Mouse (Mus musculus): ENCODE data around the gene Vps35.

Vps35 gene

GRCm38 (mm10) chr8:85299434-85300077 is at the start of gene Vps35, which contains the start of gene Orc6:
Gene Vps35, minus strand, starts transcription at chr8:85299802.
Gene Orc6, plus strand, starts transcription at chr8:85299632.
- peak; percentile 98 for DNase-seq (ENCODE audit: low spot score)

DNA sequence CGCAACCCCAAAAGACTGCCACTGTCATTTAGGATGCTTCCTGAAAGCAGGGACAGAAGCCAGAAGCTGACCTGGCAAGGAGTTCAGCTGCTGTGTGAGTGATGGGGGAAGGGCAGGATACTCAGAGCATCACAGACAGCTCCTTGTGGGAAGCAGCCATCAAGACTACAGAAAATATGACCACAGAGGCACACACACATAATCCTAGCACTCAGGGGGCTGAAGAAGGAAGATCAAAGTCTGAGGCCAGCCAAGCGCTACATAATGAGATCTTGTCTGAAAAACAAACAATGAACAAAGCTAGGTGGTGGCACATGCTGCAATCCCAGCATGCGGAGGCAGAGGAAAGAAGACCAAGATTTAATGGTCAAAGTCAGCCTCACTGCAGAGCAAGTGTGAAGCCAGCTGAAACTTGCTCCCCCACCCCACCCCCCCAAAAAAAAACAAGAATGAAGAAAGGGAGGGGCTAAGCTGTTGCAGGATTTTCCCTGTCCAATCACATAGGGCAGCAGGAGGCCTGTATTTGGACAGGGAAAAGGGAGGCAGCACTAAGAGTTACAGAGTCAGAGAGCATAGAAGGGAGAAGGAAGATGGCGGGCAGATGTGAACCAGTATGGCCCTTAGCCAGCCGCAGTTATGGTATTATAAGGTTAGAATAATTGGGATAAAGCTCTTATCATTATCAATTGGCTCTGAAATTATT is 40.4 kb upstream of the Vps35 start:
- DNase-seq (ENCODE audit: low spot score) = no peak

- no peak for DNase-seq (ENCODE audit: low spot score)
Measured at GRCm38 (mm10) chr8:85337681-85338080, 38.1 kb upstream of the Vps35 start.

GRCm38 (mm10) chr8:85336211-85336933 is 36.8 kb upstream of the Vps35 start:
- no peak for DNase-seq (ENCODE audit: low spot score)

GRCm38 (mm10) chr8:85335105-85335504 is 35.5 kb upstream of the Vps35 start:
- no peak for DNase-seq (ENCODE audit: low spot score)

DNA sequence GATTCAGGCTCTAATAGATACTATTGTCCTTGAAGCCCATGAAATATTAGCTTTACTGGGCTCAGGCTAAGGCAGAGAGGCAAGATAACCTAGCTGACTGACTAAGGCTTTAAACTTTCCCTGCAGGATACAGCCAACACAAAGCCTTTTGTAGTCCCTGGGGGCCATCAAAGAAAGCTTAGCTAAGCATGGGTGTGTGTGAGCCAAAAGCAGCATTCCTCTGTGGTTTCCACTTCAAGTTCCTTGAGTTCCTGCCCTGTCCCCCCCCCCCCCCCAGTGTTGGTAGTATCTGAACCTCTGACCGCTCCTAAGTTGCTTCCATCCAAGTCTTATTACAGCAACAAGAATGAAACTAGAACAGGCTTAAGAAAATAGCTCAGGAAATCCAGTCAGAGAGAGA is 29.9 kb upstream of the Vps35 start:
- no peak for DNase-seq (ENCODE audit: low spot score)

DNA sequence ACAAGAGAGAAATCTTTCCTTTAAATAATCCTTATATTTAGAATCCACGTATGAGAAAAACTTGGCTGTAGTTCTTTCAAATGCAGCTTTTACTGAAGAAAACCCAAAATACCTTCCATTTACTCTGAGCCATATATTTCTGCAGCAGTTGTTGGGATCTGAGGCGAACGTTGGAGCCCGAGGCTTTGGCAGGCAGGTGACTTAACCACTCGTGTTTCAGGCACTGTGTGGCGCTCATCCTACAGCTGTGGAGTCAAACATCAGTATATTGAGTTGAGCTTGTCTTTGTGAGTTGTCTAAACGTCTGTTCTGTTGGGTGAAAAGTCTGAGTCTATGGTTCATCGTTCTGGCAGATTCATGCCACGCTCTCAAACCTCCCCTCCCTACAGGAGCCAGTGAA is 27.4 kb upstream of the Vps35 start:
- no peak for DNase-seq (ENCODE audit: low spot score)

GRCm38 (mm10) chr8:85323084-85323483 is 23.5 kb upstream of the Vps35 start:
- no peak for DNase-seq (ENCODE audit: low spot score)

DNA sequence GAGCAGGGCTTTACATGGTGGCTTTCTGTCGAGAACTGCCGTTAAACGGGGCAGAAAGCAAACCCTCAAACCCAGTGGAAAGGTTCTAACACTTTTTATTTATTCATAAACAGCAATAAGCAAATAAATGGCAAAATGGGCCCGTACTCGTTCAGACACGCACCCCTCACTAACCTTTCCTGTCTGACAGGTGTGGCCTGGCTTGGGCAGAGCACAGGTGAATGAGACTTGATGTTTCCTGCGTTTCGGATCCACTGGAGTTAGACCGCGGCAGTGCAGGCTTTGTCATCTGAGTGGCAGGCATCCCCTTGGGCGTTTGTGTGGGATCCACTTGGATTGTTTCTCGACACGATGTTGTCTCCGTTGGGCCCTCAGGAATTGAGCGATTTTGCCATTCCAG is 22.4 kb upstream of the Vps35 start:
- DNase-seq (ENCODE audit: low spot score) = no peak

DNA sequence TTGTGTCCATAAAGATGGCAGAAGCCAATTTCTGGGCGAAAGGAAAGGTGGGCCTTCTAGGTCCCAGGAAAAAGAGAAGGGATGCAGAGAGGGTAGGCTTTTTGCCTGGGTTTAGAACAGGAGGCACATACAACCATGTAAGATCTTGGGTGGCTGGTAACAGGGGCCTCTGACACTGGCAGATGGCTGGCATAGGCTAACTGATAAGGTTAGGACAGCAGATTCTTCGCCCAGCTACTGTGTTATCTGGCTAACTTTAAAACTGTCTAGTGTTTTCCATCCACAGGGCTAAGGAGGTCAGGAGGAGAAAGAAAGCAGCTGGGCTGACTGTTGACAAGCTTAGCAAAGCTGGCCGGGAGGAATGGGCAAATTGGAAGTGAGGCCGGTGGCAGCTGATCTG is 18.9 kb upstream of the Vps35 start:
- DNase-seq (ENCODE audit: low spot score) = no peak

- DNase-seq (ENCODE audit: low spot score) = no peak
Measured at GRCm38 (mm10) chr8:85313036-85313435, 13.4 kb upstream of the Vps35 start.

GRCm38 (mm10) chr8:85311743-85312142 is 12.1 kb upstream of the Vps35 start:
- DNase-seq (ENCODE audit: low spot score) = no peak

DNA sequence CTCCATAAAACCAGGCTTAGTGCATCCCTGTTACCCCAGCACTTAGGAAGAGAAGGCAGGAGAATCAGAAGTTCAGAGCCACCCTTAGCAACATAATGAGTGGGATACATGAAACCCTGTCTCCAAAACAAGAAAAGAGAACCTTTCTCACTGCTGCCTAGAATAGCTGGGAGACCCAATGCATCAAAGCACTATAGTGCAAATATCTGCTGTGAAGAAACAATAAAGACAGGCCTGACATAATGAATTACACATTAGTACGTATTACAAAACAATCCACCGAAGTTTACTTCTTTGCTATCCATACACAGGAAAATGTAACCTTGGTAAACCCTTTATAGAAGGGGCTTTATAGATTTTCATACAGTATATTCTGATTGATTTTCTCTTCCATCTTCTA is 9.0 kb upstream of the Vps35 start:
- no peak for DNase-seq (ENCODE audit: low spot score)

- DNase-seq (ENCODE audit: low spot score) = no peak
Measured at GRCm38 (mm10) chr8:85303531-85303930, 3.9 kb upstream of the Vps35 start.

DNA sequence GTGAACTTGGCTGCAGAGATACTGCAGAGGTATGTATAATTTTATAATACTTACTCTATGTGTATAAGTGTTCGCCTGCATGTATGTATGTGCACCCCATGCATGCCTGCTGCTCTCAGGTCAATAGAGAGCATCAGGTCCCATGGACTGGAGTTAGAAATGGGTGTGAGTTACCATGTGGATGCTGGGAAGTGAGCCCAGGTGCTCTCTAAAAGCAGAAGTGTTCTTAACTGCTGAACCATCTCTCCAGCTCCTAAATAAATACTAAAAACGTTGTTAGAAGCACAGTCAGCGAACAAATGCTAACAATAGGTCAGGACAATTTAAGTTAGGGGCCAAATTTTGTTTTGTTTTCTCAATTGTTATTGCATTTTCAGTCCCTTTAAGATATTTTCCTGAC is 3.3 kb upstream of the Vps35 start:
- DNase-seq (ENCODE audit: low spot score) = no peak

DNA sequence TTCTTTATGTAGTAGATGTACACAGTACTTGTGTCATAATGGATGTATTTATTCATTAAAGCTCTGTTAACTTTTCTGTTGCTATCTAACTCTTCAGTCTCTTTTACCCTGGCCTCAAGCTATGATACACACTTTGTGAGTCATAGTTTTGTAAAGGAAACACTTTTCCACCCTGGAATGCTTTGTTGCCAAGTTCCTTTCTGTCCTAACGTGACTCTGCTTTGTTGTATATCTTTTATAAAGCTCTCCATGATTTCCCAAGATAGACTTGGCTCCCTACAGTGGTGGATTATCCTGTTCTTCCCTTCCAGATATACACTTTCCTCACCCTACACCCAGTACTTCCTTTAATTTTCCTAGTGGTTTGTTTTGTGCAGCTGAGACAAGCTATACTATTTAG is 2.3 kb upstream of the Vps35 start:
- DNase-seq (ENCODE audit: low spot score) = no peak

- DNase-seq (ENCODE audit: low spot score) = no peak
Measured at GRCm38 (mm10) chr8:85298600-85299433, 785 bp downstream of the Vps35 start.

DNA sequence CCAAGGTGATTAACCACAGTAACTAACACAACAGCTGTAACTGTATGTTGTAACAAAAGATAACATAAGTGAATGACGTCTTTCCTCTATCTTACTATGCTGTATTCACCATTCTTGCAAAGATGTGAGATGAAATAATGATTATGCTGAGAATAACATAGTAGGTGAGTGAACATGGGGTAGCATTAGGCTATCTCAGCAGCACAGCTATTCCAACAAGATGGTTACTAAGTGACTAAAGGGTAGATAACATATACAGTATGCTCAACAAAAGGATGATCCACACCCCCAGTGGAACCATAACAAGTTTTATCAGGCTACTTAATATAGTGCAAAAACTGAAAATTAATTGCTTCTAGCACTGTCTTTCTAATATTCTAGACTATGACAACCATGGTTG is 12.8 kb downstream of the Vps35 start:
- no peak for DNase-seq (ENCODE audit: low spot score)

- DNase-seq (ENCODE audit: low spot score) = no peak
Measured at GRCm38 (mm10) chr8:85227297-85227696, 72.3 kb downstream of the Vps35 start.

DNA sequence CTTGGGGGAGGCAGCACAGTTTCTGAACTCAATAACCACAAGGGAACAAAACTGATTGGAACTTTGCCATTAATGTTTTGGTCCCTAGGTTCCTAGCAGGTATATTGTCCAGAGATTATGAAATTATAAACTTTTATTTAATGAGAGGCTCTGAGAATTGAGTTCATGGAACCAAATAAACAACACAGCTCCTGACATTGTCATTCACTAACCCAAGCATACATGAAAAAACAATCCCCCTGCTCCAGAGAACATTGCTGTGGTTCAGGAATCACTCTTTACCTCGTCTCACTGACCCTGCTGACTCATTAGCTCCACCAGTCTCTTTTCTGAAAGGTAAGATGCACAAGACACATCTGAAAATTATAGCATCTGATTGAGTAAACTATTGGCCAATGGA is 73.9 kb downstream of the Vps35 start, which contains the start of gene Olfr371:
Gene Olfr371, plus strand, starts transcription at position 301 of the 400 bp plus-strand sequence.
- DNase-seq (ENCODE audit: low spot score) = no peak

GRCm38 (mm10) chr8:85220992-85221391 is 78.6 kb downstream of the Vps35 start:
- DNase-seq (ENCODE audit: low spot score) = no peak

DNA sequence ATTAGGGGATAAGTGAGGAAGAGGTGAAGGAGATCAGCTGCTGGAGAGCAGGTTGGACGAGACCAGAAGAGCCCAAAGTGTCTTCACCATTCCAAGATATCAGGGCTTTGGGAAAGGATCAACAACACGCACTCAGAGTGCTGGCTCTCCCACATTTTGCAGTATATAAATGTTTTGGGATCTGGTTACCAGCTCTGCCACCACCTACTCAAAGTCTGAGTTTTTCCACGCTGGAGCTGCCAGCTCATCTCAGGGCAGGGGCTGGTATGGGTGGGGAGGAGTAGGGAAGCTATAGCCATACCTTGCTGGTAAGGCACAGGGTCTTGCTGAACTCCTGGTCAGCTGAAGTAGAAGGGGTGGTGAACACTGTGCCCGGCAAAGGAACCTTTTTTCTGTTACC is 79.4 kb downstream of the Vps35 start:
- DNase-seq (ENCODE audit: low spot score) = no peak
